Mouse (Mus musculus): ENCODE data around the gene Sv2b. TPM values are rescaled to one million over a fixed set of nuclear protein-coding genes. Genes with fewer than 3 reads are reported as not detected.

Gene Sv2b
- total and polyA plus RNA-seq, 2 experiments: under 0.01 TPM; not detected in 1

DNA sequence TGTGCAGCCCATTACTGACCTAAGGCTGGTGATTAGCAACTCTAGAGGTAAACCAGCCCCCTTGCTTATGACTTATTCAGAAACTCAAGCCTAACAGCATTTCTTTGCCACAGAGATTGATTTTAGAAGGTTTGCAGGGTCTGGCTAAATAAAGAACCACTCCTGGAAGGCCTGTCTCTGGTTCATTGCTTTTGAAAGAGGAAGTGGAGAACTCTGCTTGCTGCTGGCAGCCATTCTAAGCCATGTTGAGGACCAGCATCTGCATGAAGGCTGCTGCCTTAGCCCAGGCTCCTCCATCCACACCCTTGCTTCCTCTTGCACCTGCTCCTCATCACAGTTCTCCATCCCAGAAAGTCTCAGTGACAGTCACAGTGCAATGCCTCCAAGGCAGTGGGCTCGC is 9.3 kb upstream of the Sv2b start:
- Histone ChIP-seq H3K9ac (ENCODE audit: low read depth, low read length) (no peak overlapping the region), H3K4me3 (ENCODE audit: insufficient read depth, low read depth, low read length) (no peak overlapping the region), H3K27ac (replicated peaks; ENCODE audit: insufficient read depth, low read depth, low read length) (no peak overlapping the region), H3K36me3 (ENCODE audit: control insufficient read depth, insufficient read depth, low read length) (no peaks in the 10 kb centered on the region), H3K79me2 (ENCODE audit: control insufficient read depth, insufficient read depth, low read length) (no peaks in the 10 kb centered on the region), H3K27me3 (ENCODE audit: control insufficient read depth, insufficient read depth, low read length) (no peaks in the 10 kb centered on the region), H3K4me1 (ENCODE audit: control insufficient read depth, insufficient read depth, low read length) (no peaks in the 10 kb centered on the region)
- no peak for DNase-seq (ENCODE audit: extremely low read depth, low read depth, low spot score)
- no peak for TF ChIP-seq CTCF (IDR thresholded peaks at IDR 0.05; ENCODE audit: low read depth, low read length)
- 87% methylated on average over 1 of the region's 1 CpGs for WGBS

- Histone ChIP-seq H3K4me1 (ENCODE audit: control insufficient read depth, insufficient read depth, low read length) (no peaks in the 10 kb centered on the region), H3K4me3 (ENCODE audit: insufficient read depth, low read depth, low read length) (no peak overlapping the region), H3K79me2 (ENCODE audit: control insufficient read depth, insufficient read depth, low read length) (no peaks in the 10 kb centered on the region), H3K36me3 (ENCODE audit: control insufficient read depth, insufficient read depth, low read length) (no peaks in the 10 kb centered on the region), H3K9ac (ENCODE audit: low read depth, low read length) (no peak overlapping the region), H3K27ac (replicated peaks; ENCODE audit: insufficient read depth, low read depth, low read length) (no peak overlapping the region), H3K27me3 (ENCODE audit: control insufficient read depth, insufficient read depth, low read length) (no peaks in the 10 kb centered on the region)
- WGBS: 62% methylated on average over 5 of the region's 5 CpGs
- TF ChIP-seq CTCF (IDR thresholded peaks at IDR 0.05; ENCODE audit: low read depth, low read length) (no peak), POLR2A (IDR thresholded peaks at IDR 0.05; ENCODE audit: extremely low read depth, insufficient read depth, low read length) (no peak)
- no peak for DNase-seq (ENCODE audit: extremely low read depth, low read depth, low spot score)
These were observed 5.8 kb upstream of the Sv2b start for GRCm38 (mm10) chr7:75314873-75315272.

- H3K27ac ChIP-seq (replicated peaks; ENCODE audit: insufficient read depth, low read depth, low read length): no peak overlapping the region
- DNase-seq (ENCODE audit: extremely low read depth, low read depth, low spot score): no peak
- H3K4me3 ChIP-seq (ENCODE audit: insufficient read depth, low read depth, low read length): no peak overlapping the region
- H3K36me3 ChIP-seq (ENCODE audit: control insufficient read depth, insufficient read depth, low read length): no peaks in the 10 kb centered on the region
- peaks cover 8% of the 10 kb centered on the region for H3K27me3 ChIP-seq (ENCODE audit: control insufficient read depth, insufficient read depth, low read length)
- H3K4me1 ChIP-seq (ENCODE audit: control insufficient read depth, insufficient read depth, low read length): no peaks in the 10 kb centered on the region
- no peak overlapping the region for H3K9ac ChIP-seq (ENCODE audit: low read depth, low read length)
- WGBS: 84% methylated on average over 8 of the region's 8 CpGs
- no peaks in the 10 kb centered on the region for H3K79me2 ChIP-seq (ENCODE audit: control insufficient read depth, insufficient read depth, low read length)
- TF ChIP-seq CTCF (IDR thresholded peaks at IDR 0.05; ENCODE audit: low read depth, low read length) (no peak), POLR2A (IDR thresholded peaks at IDR 0.05; ENCODE audit: extremely low read depth, insufficient read depth, low read length) (no peak)
These were observed 508 bp upstream of the Sv2b start for GRCm38 (mm10) chr7:75309570-75309969.

DNA sequence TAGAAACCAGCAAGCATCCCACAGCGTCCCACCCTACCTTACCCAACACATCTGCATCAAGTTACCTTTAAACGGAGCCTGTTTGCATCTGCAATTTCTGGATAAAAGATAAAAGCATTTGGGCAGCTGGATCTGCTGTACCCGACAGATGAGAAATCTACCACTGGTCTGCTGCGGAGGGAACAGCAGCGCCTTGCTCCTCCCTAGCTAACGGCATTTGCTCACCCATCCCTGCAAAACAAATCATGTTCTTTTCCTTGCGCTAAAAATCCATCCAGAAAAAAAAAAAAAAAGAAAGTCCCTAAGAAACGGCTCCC is 964 bp downstream of the Sv2b start:
- no peak for DNase-seq (ENCODE audit: extremely low read depth, low read depth, low spot score)
- H3K36me3 ChIP-seq (ENCODE audit: control insufficient read depth, insufficient read depth, low read length): no peaks in the 10 kb centered on the region
- WGBS: 9% methylated on average over 8 of the region's 8 CpGs
- TF ChIP-seq POLR2A (IDR thresholded peaks at IDR 0.05; ENCODE audit: extremely low read depth, insufficient read depth, low read length) (no peak), CTCF (IDR thresholded peaks at IDR 0.05; ENCODE audit: low read depth, low read length) (no peak)
- no peak overlapping the region for H3K27ac ChIP-seq (replicated peaks; ENCODE audit: insufficient read depth, low read depth, low read length)
- no peaks in the 10 kb centered on the region for H3K4me1 ChIP-seq (ENCODE audit: control insufficient read depth, insufficient read depth, low read length)
- H3K27me3 ChIP-seq (ENCODE audit: control insufficient read depth, insufficient read depth, low read length): peaks cover 8% of the 10 kb centered on the region
- H3K9ac ChIP-seq (ENCODE audit: low read depth, low read length): no peak overlapping the region
- H3K4me3 ChIP-seq (ENCODE audit: insufficient read depth, low read depth, low read length): no peak overlapping the region
- no peaks in the 10 kb centered on the region for H3K79me2 ChIP-seq (ENCODE audit: control insufficient read depth, insufficient read depth, low read length)

- no peak for TF ChIP-seq CTCF (IDR thresholded peaks at IDR 0.05; ENCODE audit: low read depth, low read length)
- TF ChIP-seq POLR2A (IDR thresholded peaks at IDR 0.05; ENCODE audit: extremely low read depth, insufficient read depth, low read length): no peak
- Histone ChIP-seq H3K27me3 (ENCODE audit: control insufficient read depth, insufficient read depth, low read length) (peaks cover 8% of the 10 kb centered on the region), H3K27ac (replicated peaks; ENCODE audit: insufficient read depth, low read depth, low read length) (no peak overlapping the region), H3K36me3 (ENCODE audit: control insufficient read depth, insufficient read depth, low read length) (no peaks in the 10 kb centered on the region), H3K79me2 (ENCODE audit: control insufficient read depth, insufficient read depth, low read length) (no peaks in the 10 kb centered on the region), H3K9ac (ENCODE audit: low read depth, low read length) (no peak overlapping the region), H3K4me3 (ENCODE audit: insufficient read depth, low read depth, low read length) (no peak overlapping the region), H3K4me1 (ENCODE audit: control insufficient read depth, insufficient read depth, low read length) (no peaks in the 10 kb centered on the region)
- DNase-seq (ENCODE audit: extremely low read depth, low read depth, low spot score): no peak
- 46% methylated on average over 8 of the region's 8 CpGs for WGBS
These were observed 1.4 kb downstream of the Sv2b start for GRCm38 (mm10) chr7:75307570-75308087.

GRCm38 (mm10) chr7:75305901-75306465 is 3.1 kb downstream of the Sv2b start:
- H3K9ac ChIP-seq (ENCODE audit: low read depth, low read length): no peak overlapping the region
- no peak for TF ChIP-seq CTCF (IDR thresholded peaks at IDR 0.05; ENCODE audit: low read depth, low read length)
- TF ChIP-seq POLR2A (IDR thresholded peaks at IDR 0.05; ENCODE audit: extremely low read depth, insufficient read depth, low read length): no peak
- no peak overlapping the region for H3K4me3 ChIP-seq (ENCODE audit: insufficient read depth, low read depth, low read length)
- H3K36me3 ChIP-seq (ENCODE audit: control insufficient read depth, insufficient read depth, low read length): no peaks in the 10 kb centered on the region
- H3K27me3 ChIP-seq (ENCODE audit: control insufficient read depth, insufficient read depth, low read length): peaks cover 8% of the 10 kb centered on the region
- no peak overlapping the region for H3K27ac ChIP-seq (replicated peaks; ENCODE audit: insufficient read depth, low read depth, low read length)
- no peaks in the 10 kb centered on the region for H3K4me1 ChIP-seq (ENCODE audit: control insufficient read depth, insufficient read depth, low read length)
- WGBS: 68% methylated on average over 9 of the region's 9 CpGs
- H3K79me2 ChIP-seq (ENCODE audit: control insufficient read depth, insufficient read depth, low read length): no peaks in the 10 kb centered on the region
- DNase-seq (ENCODE audit: extremely low read depth, low read depth, low spot score): peak; percentile 2

Data from liver, adult 2 months (tissue).